In genomic region chr11:9135589-9136246, GRCm38 (mm10) we compare ENCODE assay signal across 7 mouse cellular contexts. TPM values are rescaled to one million over a fixed set of nuclear protein-coding genes. Genes with fewer than 3 reads are reported as not detected.
DNase-seq lines count a peak whose midpoint lies in the region; ATAC-seq and TF ChIP-seq lines count a peak whose summit lies in the region.

No protein-coding gene starts in this region.

- H3K27me3 ChIP-seq in lung, embryonic 14.5 days (ENCODE audit: insufficient read depth, low read length) = no peaks in the 10 kb centered on the region
- H3K27me3 ChIP-seq in embryonic facial prominence, embryonic 14.5 days (replicated peaks; ENCODE audit: control insufficient read depth, insufficient read depth, low read length) = no peaks in the 10 kb centered on the region
- H3K27me3 ChIP-seq in liver, embryonic 14.5 days (ENCODE audit: control insufficient read depth, insufficient read depth, low read length) = no peaks in the 10 kb centered on the region
- H3K27me3 ChIP-seq in stomach, postnatal 0 days (ENCODE audit: control insufficient read depth, insufficient read depth, low read length) = no peaks in the 10 kb centered on the region

- H3K4me3 ChIP-seq in lung, embryonic 14.5 days (ENCODE audit: low read depth, low read length) = no peak overlapping the region
- H3K4me3 ChIP-seq in embryonic facial prominence, embryonic 14.5 days (ENCODE audit: low read depth, low read length) = no peak overlapping the region
- H3K4me3 ChIP-seq in liver, embryonic 14.5 days (ENCODE audit: insufficient read depth in 1 of 2, low read depth in 2 of 2, low read length in 2 of 2) = no peak overlapping the region
- no peak overlapping the region for H3K4me3 ChIP-seq in stomach, postnatal 0 days (ENCODE audit: low read depth, low read length)

- no peaks in the 10 kb centered on the region for H3K36me3 ChIP-seq in lung, embryonic 14.5 days (ENCODE audit: insufficient read depth)
- no peaks in the 10 kb centered on the region for H3K36me3 ChIP-seq in embryonic facial prominence, embryonic 14.5 days (ENCODE audit: control insufficient read depth, insufficient read depth, low read length)
- no peaks in the 10 kb centered on the region for H3K36me3 ChIP-seq in liver, embryonic 14.5 days (replicated peaks; ENCODE audit: control insufficient read depth, insufficient read depth, low read depth)
- H3K36me3 ChIP-seq in stomach, postnatal 0 days (ENCODE audit: control insufficient read depth, insufficient read depth, low read length) = no peaks in the 10 kb centered on the region

- H3K27ac ChIP-seq in lung, embryonic 14.5 days (ENCODE audit: low read depth) = no peak overlapping the region
- H3K27ac ChIP-seq in embryonic facial prominence, embryonic 14.5 days (replicated peaks; ENCODE audit: low read depth, low read length) = no peak overlapping the region
- no peak overlapping the region for H3K27ac ChIP-seq in liver, embryonic 14.5 days
- no peak overlapping the region for H3K27ac ChIP-seq in stomach, postnatal 0 days (replicated peaks)

- H3K9ac ChIP-seq in lung, embryonic 14.5 days = no peak overlapping the region
- H3K9ac ChIP-seq in embryonic facial prominence, embryonic 14.5 days (ENCODE audit: low read depth, low read length) = no peak overlapping the region
- H3K9ac ChIP-seq in liver, embryonic 14.5 days (replicated peaks) = no peak overlapping the region
- no peak overlapping the region for H3K9ac ChIP-seq in stomach, postnatal 0 days (ENCODE audit: low read length)

- peak; percentile 72; the same call in 1 of the 2 replicates for ATAC-seq in lung, embryonic 14.5 days (ENCODE audit: insufficient read depth)
- 0 out of 2 replicates have a peak, but pooled peaks have one; percentile 43 for ATAC-seq in embryonic facial prominence, embryonic 14.5 days (ENCODE audit: low read depth)
- ATAC-seq in liver, embryonic 14.5 days (ENCODE audit: insufficient read depth) = no peak
- peak; percentile 51; the same call in 1 of the 2 replicates for ATAC-seq in stomach, postnatal 0 days (ENCODE audit: low FRiP score, low TSS enrichment)

- H3K4me2 ChIP-seq in lung, embryonic 14.5 days = no peak overlapping the region
- no peak overlapping the region for H3K4me2 ChIP-seq in embryonic facial prominence, embryonic 14.5 days (ENCODE audit: low read depth, low read length)
- H3K4me2 ChIP-seq in liver, embryonic 14.5 days (ENCODE audit: low read depth) = no peak overlapping the region
- H3K4me2 ChIP-seq in stomach, postnatal 0 days (replicated peaks; ENCODE audit: low read depth) = no peak overlapping the region

- H3K9me3 ChIP-seq in lung, embryonic 14.5 days (ENCODE audit: low read depth, low read length) = no peaks in the 10 kb centered on the region
- no peaks in the 10 kb centered on the region for H3K9me3 ChIP-seq in embryonic facial prominence, embryonic 14.5 days (ENCODE audit: control insufficient read depth, low read length)
- H3K9me3 ChIP-seq in liver, embryonic 14.5 days (ENCODE audit: control insufficient read depth, low read length) = no peaks in the 10 kb centered on the region
- no peaks in the 10 kb centered on the region for H3K9me3 ChIP-seq in stomach, postnatal 0 days (ENCODE audit: control insufficient read depth, low read length)

- TF ChIP-seq EP300 in liver, embryonic 14.5 days (IDR thresholded peaks at IDR 0.05; ENCODE audit: low read depth) = no peak
- no peak for TF ChIP-seq EP300 in stomach, postnatal 0 days (optimal IDR thresholded peaks at IDR 0.05)

- no peaks in the 10 kb centered on the region for H3K4me1 ChIP-seq in lung, embryonic 14.5 days (ENCODE audit: insufficient read depth)
- H3K4me1 ChIP-seq in embryonic facial prominence, embryonic 14.5 days (ENCODE audit: control insufficient read depth, insufficient read depth, low read length) = no peaks in the 10 kb centered on the region
- no peaks in the 10 kb centered on the region for H3K4me1 ChIP-seq in liver, embryonic 14.5 days (replicated peaks; ENCODE audit: control insufficient read depth in 2 of 2, insufficient read depth in 2 of 2, low read length in 1 of 2)
- H3K4me1 ChIP-seq in stomach, postnatal 0 days (replicated peaks; ENCODE audit: control insufficient read depth, insufficient read depth) = no peaks in the 10 kb centered on the region

- DNase-seq in lung, embryonic 14.5 days = peak; percentile 56
- no peak for DNase-seq in lung, adult 18-20 months
- no peak for DNase-seq in embryonic facial prominence, embryonic 14.5 days (ENCODE audit: low spot score)
- DNase-seq in liver, embryonic 14.5 days (ENCODE audit: low read depth in 3 of 3, low spot score in 3 of 3) = no peak
- no peak for DNase-seq in stomach, postnatal 0 days (ENCODE audit: low spot score)
- no peak for DNase-seq in frontal cortex, postnatal 25 days (ENCODE audit: low spot score in 2 of 2)
- DNase-seq in spleen, adult 18-20 months = no peak

- WGBS in lung, embryonic 14.5 days = 69% methylated on average over 11 of the region's 11 CpGs
- 70% methylated on average over 11 of the region's 11 CpGs for WGBS in embryonic facial prominence, embryonic 14.5 days
- WGBS in liver, embryonic 14.5 days (ENCODE audit: insufficient replicate concordance) = 55% methylated on average over 11 of the region's 11 CpGs
- 71% methylated on average over 11 of the region's 11 CpGs for WGBS in stomach, postnatal 0 days

- TF ChIP-seq CTCF in lung, embryonic 14.5 days (IDR thresholded peaks at IDR 0.05; ENCODE audit: low read depth) = peak; percentile 69
- peak; percentile 60 for TF ChIP-seq CTCF in liver, embryonic 14.5 days (IDR thresholded peaks at IDR 0.05; ENCODE audit: low read depth)
- peak; percentile 61 for TF ChIP-seq CTCF in stomach, postnatal 0 days (IDR thresholded peaks at IDR 0.05; ENCODE audit: low read depth)

RNA-seq across cellular contexts. Expression of gene Upp1, which starts 17.8 kb away (rescaled TPM):
- polyA plus RNA-seq in lung, embryonic 14.5 days (2014; fragmentation: Nextera tagmentation; extraction: Ambion mirVana) = 10.9 and 11.7 TPM in 2 replicates
- polyA plus RNA-seq in embryonic facial prominence, embryonic 14.5 days (2014; fragmentation: Nextera tagmentation; extraction: Ambion mirVana) = 6.7 and 8.5 TPM in 2 replicates
- polyA plus RNA-seq in liver, embryonic 14.5 days (2012; rRNA removed) = 1.1 TPM in 2 replicates
- 1.4 and 1.8 TPM in 2 replicates for polyA plus RNA-seq in liver, embryonic 14.5 days (2014; fragmentation: Nextera tagmentation; extraction: Ambion mirVana)
- 18.7 and 18.8 TPM in 2 replicates for polyA plus RNA-seq in stomach, postnatal 0 days (2015; fragmentation: Nextera tagmentation; extraction: Ambion mirVana)

RNA-seq across cellular contexts. Expression of gene Abca13, which starts 56.0 kb away (rescaled TPM):
- polyA plus RNA-seq in lung, embryonic 14.5 days (2014; fragmentation: Nextera tagmentation; extraction: Ambion mirVana) = 0.01 and 0.08 TPM in 2 replicates
- 0.16 and 0.18 TPM in 2 replicates for polyA plus RNA-seq in embryonic facial prominence, embryonic 14.5 days (2014; fragmentation: Nextera tagmentation; extraction: Ambion mirVana)
- polyA plus RNA-seq in liver, embryonic 14.5 days (2012; rRNA removed) = 0.06 and 0.10 TPM in 2 replicates
- 0.06 and 0.11 TPM in 2 replicates for polyA plus RNA-seq in liver, embryonic 14.5 days (2014; fragmentation: Nextera tagmentation; extraction: Ambion mirVana)
- 0.01 TPM in 2 replicates for polyA plus RNA-seq in stomach, postnatal 0 days (2015; fragmentation: Nextera tagmentation; extraction: Ambion mirVana)
